Mouse (Mus musculus): Measurements from ENCODE around the gene Grk3. TPM values are rescaled to one million over a fixed set of nuclear protein-coding genes. Genes with fewer than 3 reads are reported as not detected.

Gene Grk3
- 15.8 and 16.8 TPM in 2 replicates for polyA plus RNA-seq (2015; fragmentation: Nextera tagmentation; extraction: Ambion mirVana)

- Histone ChIP-seq H3K27me3 (0 out of 2 replicates have a peak, but pooled peaks cover 15% of the 10 kb centered on the region), H3K9me3 (no peaks in the 10 kb centered on the region), H3K27ac (peak within 1 kb of the TSS; percentile 23; the same call in 1 of the 2 replicates), H3K4me2 (peak within 1 kb of the TSS; percentile 67), H3K9ac (peak within 1 kb of the TSS; percentile 79), H3K4me3 (peak within 1 kb of the TSS; percentile 62), H3K4me1 (replicated peaks) (peaks cover 29% of the 10 kb centered on the region), H3K36me3 (no peaks in the 10 kb centered on the region)
- ATAC-seq (ENCODE audit: low FRiP score), result peak; percentile 78
- 6% methylated on average over 30 of the region's 52 CpGs for WGBS
Observed at GRCm38 (mm10) chr5:113015236-113016061, at the start of gene Grk3. Grk3 (minus strand) TSS chr5:113015791.

GRCm38 (mm10) chr5:113054308-113054707 is 38.7 kb upstream of the Grk3 start:
- Histone ChIP-seq H3K4me3 (no peak overlapping the region), H3K27ac (no peak overlapping the region), H3K36me3 (no peaks in the 10 kb centered on the region), H3K4me1 (replicated peaks) (peaks cover 10% of the 10 kb centered on the region; the same call in 1 of the 2 replicates), H3K4me2 (no peak overlapping the region), H3K27me3 (peaks cover 19% of the 10 kb centered on the region), H3K9me3 (no peaks in the 10 kb centered on the region), H3K9ac (no peak overlapping the region)
- 5% methylated on average over 16 of the region's 16 CpGs for WGBS
- ATAC-seq (ENCODE audit: low FRiP score), result peak; percentile 49; the same call in 1 of the 2 replicates

DNA sequence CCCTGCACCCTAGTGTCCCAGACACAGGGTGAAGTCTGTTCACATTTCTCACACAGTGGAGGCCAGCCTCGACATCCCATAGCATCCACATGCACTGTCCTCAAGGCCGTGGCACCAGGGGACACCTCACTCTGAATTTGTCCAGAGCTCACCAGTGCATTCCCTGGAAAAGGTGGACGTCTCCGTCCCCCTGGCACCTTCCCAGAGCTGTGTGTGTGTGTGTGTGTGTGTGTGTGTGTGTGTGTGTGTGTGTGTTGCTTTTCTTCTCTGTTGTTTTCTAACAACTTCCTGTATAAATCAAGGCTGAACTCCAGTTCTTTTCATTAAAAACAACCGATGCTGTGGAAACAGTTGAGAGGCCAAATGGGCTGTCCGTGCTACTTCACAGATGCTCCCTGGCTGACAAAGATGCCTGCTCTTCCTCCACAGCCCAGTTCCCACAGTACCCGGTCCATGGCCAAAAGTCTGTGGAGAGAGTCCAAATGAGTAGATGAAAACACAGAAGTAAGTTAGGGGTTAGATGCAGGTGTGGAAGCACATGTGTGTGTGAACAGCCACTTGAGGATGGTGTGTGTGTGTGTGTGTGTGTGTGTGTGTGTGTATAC is 35.1 kb upstream of the Grk3 start:
- no peak overlapping the region for H3K4me2 ChIP-seq
- no peak overlapping the region for H3K4me3 ChIP-seq
- H3K36me3 ChIP-seq, result no peaks in the 10 kb centered on the region
- peak overlapping the region; percentile 24; the same call in 1 of the 2 replicates for H3K27ac ChIP-seq
- WGBS, result 69% methylated on average over 7 of the region's 7 CpGs
- ATAC-seq (ENCODE audit: low FRiP score), result no peak
- no peaks in the 10 kb centered on the region for H3K9me3 ChIP-seq
- peaks cover 16% of the 10 kb centered on the region for H3K27me3 ChIP-seq
- no peak overlapping the region for H3K9ac ChIP-seq
- H3K4me1 ChIP-seq (replicated peaks), result peaks cover 10% of the 10 kb centered on the region; the same call in 1 of the 2 replicates

- no peak overlapping the region for H3K4me2 ChIP-seq
- no peak overlapping the region for H3K27ac ChIP-seq
- H3K36me3 ChIP-seq, result no peaks in the 10 kb centered on the region
- no peaks in the 10 kb centered on the region for H3K9me3 ChIP-seq
- no peak overlapping the region for H3K4me3 ChIP-seq
- H3K27me3 ChIP-seq, result peaks cover 10% of the 10 kb centered on the region
- H3K4me1 ChIP-seq (replicated peaks), result peaks cover 16% of the 10 kb centered on the region
- no peak for ATAC-seq (ENCODE audit: low FRiP score)
- no peak overlapping the region for H3K9ac ChIP-seq
Observed at GRCm38 (mm10) chr5:113049876-113050275, 34.3 kb upstream of the Grk3 start.

- no peak for ATAC-seq (ENCODE audit: low FRiP score)
Observed at GRCm38 (mm10) chr5:113045511-113046273, 30.1 kb upstream of the Grk3 start.

GRCm38 (mm10) chr5:113043531-113043930 is 27.9 kb upstream of the Grk3 start:
- no peak for ATAC-seq (ENCODE audit: low FRiP score)
- Histone ChIP-seq H3K4me3 (no peak overlapping the region), H3K27ac (0 out of 2 replicates have a peak overlapping the region, but pooled peaks have one; percentile 44), H3K4me2 (no peak overlapping the region), H3K27me3 (no peaks in the 10 kb centered on the region), H3K9ac (no peak overlapping the region), H3K9me3 (no peaks in the 10 kb centered on the region), H3K4me1 (replicated peaks) (peaks cover 28% of the 10 kb centered on the region), H3K36me3 (no peaks in the 10 kb centered on the region)
- 75% methylated on average over 8 of the region's 8 CpGs for WGBS

More at GRCm38 (mm10) chr5:113045511-113046273, 30.1 kb upstream of the Grk3 start:
- WGBS, result 85% methylated on average over 10 of the region's 10 CpGs
- no peak overlapping the region for H3K4me3 ChIP-seq
- peaks cover 36% of the 10 kb centered on the region for H3K4me1 ChIP-seq (replicated peaks)
- no peaks in the 10 kb centered on the region for H3K9me3 ChIP-seq
- H3K9ac ChIP-seq, result no peak overlapping the region
- H3K27me3 ChIP-seq, result no peaks in the 10 kb centered on the region
- no peak overlapping the region for H3K27ac ChIP-seq
- H3K36me3 ChIP-seq, result no peaks in the 10 kb centered on the region
- H3K4me2 ChIP-seq, result no peak overlapping the region

GRCm38 (mm10) chr5:113041567-113042071 is 26.0 kb upstream of the Grk3 start:
- no peak overlapping the region for H3K4me3 ChIP-seq
- WGBS, result 1% methylated on average over 5 of the region's 5 CpGs
- peaks cover 28% of the 10 kb centered on the region for H3K4me1 ChIP-seq (replicated peaks)
- no peaks in the 10 kb centered on the region for H3K36me3 ChIP-seq
- H3K27me3 ChIP-seq, result no peaks in the 10 kb centered on the region
- H3K27ac ChIP-seq, result peak overlapping the region; percentile 80
- no peak overlapping the region for H3K9ac ChIP-seq
- peak; percentile 94 for ATAC-seq (ENCODE audit: low FRiP score)
- H3K4me2 ChIP-seq, result no peak overlapping the region
- H3K9me3 ChIP-seq, result no peaks in the 10 kb centered on the region

DNA sequence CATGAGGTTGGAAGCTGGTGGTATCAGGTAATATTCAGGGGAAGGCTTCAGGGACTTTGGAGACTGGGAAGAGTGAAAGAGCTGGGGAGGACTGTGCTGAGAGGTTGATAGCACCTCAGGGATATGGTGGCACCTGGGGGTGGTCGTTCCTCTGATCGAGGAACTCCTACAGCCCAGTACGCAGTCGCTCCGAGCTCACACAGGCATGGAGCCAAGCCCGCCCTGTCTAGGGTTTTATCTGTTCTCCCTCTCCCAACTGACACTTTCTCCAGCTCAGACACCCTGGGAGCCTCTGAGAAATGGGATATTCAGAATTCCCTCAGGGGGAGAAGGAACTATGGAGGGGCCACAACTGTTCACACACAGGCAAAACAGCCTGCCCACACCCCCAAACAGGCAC is 25.2 kb upstream of the Grk3 start:
- ATAC-seq (ENCODE audit: low FRiP score), result no peak
- 64% methylated on average over 6 of the region's 6 CpGs for WGBS
- H3K9ac ChIP-seq, result no peak overlapping the region
- peak overlapping the region; percentile 80 for H3K27ac ChIP-seq
- no peak overlapping the region for H3K4me2 ChIP-seq
- peaks cover 31% of the 10 kb centered on the region for H3K4me1 ChIP-seq (replicated peaks)
- H3K4me3 ChIP-seq, result no peak overlapping the region
- H3K36me3 ChIP-seq, result no peaks in the 10 kb centered on the region
- H3K9me3 ChIP-seq, result no peaks in the 10 kb centered on the region
- no peaks in the 10 kb centered on the region for H3K27me3 ChIP-seq

GRCm38 (mm10) chr5:113038601-113039000 is 23.0 kb upstream of the Grk3 start:
- Histone ChIP-seq H3K27me3 (no peaks in the 10 kb centered on the region), H3K4me2 (no peak overlapping the region), H3K27ac (no peak overlapping the region), H3K9me3 (no peaks in the 10 kb centered on the region), H3K4me1 (replicated peaks) (peaks cover 41% of the 10 kb centered on the region), H3K36me3 (no peaks in the 10 kb centered on the region), H3K9ac (no peak overlapping the region), H3K4me3 (no peak overlapping the region)
- ATAC-seq (ENCODE audit: low FRiP score), result no peak
- 74% methylated on average over 6 of the region's 6 CpGs for WGBS

DNA sequence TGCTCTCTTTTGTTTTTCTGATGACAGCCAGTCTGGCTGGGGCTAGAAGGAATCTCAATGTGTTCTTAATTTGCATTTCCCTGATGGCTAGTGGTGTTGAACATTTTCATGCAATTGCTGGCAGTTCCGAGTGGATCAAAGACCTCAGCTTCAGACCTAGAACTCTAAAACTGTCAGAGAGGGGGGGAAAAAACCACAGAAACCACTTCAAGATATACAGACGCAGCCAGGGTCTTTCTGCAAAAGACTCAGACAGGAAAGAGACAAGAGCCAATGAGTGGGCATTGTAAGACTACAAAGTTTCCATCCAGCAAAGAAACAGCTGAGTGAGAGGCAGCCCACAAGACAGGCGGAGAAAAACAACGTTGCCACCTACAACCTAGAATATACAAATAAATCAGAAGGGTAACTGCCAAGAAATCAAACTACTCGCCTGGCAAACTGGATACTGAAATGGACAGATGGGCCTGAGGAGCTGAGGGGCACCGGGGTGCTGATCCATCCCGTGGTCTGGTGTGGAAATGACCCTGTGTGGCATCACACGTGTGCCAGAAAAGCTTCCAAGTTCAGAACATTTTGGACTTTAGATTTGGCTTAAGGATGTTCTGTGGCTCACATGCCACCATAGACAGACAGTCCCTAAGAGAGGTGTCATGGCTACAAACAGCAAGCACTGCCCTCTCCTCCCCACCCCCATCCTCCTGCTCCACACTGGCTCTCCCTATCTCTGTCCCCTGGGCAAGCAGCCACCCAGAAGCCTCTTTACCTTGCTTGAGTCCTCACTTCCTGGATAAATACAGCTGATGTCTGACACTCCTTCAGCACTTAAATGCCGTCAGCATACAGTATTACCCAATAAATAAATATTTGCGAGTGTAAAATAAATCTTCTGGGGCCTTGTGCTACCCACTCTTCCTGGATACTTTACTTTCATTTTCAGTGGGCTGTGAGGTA is 19.8 kb upstream of the Grk3 start:
- Histone ChIP-seq H3K9ac (no peak overlapping the region), H3K4me3 (no peak overlapping the region), H3K9me3 (no peaks in the 10 kb centered on the region), H3K4me1 (replicated peaks) (peaks cover 30% of the 10 kb centered on the region), H3K27ac (peak overlapping the region; percentile 20), H3K36me3 (no peaks in the 10 kb centered on the region), H3K27me3 (no peaks in the 10 kb centered on the region), H3K4me2 (no peak overlapping the region)
- 65% methylated on average over 10 of the region's 10 CpGs for WGBS
- ATAC-seq (ENCODE audit: low FRiP score), result no peak

GRCm38 (mm10) chr5:113031201-113031754 is 15.7 kb upstream of the Grk3 start:
- ATAC-seq (ENCODE audit: low FRiP score), result no peak
- WGBS, result 40% methylated on average over 15 of the region's 15 CpGs
- H3K4me2 ChIP-seq, result 0 out of 2 replicates have a peak overlapping the region, but pooled peaks have one; percentile 27
- H3K4me1 ChIP-seq (replicated peaks), result peaks cover 30% of the 10 kb centered on the region
- no peaks in the 10 kb centered on the region for H3K36me3 ChIP-seq
- H3K9ac ChIP-seq, result peak overlapping the region; percentile 53; the same call in 1 of the 2 replicates
- H3K9me3 ChIP-seq, result no peaks in the 10 kb centered on the region
- peak overlapping the region; percentile 67 for H3K27ac ChIP-seq
- no peak overlapping the region for H3K4me3 ChIP-seq
- H3K27me3 ChIP-seq, result no peaks in the 10 kb centered on the region
